Mouse (Mus musculus) induced T-regulatory cell, adult 2 months (primary cell): ENCODE results near the gene Adamtsl1.

ENCODE experiments used
- DNase-seq: peaks from one replicate; pipeline ENCODE4 v3.0.0-alpha.2; 2012; ENCODE audit warnings: low read depth

Gene Adamtsl1

DNA sequence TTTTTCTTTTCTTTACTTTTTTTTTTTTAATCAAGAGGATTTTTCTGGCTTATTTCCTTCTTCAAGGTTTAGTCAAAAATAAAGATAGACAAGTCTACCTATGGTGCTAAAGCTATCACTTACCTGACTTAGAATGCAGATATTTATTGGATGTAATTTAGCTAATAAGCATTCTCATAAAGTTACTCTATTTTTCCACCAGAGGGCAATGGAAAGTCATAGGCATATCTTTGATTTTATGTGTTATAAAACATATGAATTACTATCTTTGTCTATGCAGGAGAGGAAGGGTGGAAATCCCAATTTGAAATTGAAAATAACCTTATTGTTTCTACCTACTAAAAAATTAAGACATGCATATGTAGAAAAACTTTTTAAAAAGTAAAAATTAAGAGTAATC is 418.2 kb downstream of the Adamtsl1 start:
- DNase-seq, result no peak

DNA sequence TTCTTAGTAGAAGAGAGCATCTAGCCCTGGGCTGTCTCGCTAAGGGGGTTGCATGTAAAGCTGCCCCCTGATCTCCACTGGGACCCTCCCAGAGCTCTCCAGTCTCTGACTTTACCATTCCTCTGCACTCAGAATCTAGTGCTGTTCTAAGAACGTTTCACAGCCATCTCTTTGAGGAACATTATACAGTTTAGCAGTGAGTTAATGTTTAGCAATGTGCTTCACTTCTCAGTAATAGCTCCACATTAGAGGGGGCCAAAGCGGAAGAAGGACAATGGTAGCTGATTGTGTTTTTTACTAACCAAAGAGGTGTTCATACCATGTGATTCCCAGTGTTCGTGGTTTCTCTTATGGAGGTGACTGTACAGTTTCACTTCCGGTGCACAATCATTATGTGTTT is 425.5 kb downstream of the Adamtsl1 start:
- DNase-seq, result no peak

DNA sequence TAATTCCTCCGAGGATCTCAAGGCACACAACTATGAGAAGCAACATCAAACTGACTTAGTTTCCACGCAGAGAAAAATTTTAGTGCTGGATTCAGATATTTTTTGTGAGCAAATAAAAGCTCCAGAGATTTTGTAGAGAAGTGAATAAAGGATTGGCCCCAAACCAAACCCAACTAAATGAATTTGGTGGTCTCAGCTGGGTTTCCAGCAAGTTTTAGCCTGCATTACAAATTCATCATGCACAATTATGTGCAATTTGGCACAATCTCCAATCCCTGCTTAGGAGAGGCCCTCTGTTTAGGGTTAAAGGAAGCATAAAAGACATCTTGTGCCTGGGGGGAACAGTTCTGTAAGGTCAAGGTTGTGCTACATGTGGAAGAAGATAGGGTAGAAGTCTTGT is 427.9 kb downstream of the Adamtsl1 start:
- DNase-seq, result no peak

DNA sequence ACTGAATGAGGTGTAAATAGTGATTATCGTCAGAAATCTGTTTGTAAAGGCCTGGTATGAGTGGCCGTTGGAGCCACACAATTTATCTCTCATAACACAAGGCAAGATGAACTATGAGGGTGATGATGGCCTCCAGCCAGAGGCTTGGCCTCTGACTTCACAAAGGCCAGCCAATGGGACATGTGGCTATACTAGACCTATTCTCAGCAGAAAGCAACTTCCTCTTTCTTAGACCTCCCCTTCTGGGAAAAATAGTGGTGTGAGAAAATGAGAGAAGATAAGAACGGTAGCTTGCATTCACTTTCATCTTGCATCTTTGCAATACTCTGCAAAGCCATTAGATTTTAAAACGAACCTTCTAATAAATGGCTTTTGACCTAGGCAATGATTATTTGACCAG is 439.6 kb downstream of the Adamtsl1 start:
- DNase-seq, result no peak

DNA sequence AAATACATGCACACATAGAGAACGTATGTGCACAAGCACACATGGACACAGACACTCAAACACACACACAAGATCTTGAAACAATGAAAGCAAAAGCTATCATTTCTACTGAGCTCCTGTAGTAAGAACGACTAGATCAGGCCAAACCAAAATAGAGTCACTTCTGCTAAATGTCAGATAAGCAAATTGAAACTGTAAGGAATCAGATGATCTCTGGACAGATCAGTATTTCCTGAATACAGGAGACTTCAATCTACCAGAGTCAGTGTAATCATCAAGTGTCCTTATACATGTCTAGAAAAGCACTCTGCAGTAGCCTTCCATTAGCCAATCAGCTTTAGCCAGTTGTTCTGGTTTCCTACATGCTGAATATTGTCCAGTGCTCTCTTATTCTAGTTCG is 441.4 kb downstream of the Adamtsl1 start:
- DNase-seq, result no peak

DNA sequence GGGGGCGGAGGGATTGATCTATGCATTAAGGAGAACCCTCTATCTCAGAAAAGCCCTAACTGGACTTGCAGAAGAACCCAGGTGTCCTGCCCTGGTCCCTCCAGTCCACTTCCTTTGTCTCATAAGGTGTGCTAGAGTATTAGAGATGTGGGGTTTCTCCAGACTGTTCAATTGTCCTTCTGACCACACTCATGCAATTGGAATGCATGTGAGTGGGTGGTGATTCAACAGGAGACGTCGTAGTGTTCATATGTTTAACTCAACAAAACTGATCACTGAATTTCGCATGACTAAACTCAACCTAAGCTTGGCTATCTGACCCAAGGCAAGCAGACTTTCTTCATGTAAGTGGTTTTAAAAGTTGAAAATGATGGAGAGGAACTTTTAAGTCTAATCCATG is 443.3 kb downstream of the Adamtsl1 start:
- no peak for DNase-seq

DNA sequence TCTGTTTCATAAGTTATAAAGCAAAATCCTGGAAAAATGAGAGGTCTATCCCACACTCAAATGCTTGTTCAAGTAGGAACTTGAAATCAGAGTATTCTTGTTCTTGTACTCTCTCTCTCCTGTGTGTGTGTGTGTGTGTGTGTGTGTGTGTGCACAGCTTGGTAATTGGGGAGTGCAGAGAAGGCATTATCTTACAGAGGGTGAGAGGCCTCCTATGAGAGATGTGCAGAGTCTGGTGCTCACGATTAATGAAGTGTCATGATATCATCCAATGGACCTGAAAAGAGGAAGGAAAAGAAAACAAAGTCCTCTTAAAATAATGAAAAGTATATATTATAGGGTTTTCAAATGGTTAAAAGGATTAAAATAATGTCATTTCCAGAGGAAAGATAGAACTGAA is 443.9 kb downstream of the Adamtsl1 start:
- DNase-seq, result no peak

DNA sequence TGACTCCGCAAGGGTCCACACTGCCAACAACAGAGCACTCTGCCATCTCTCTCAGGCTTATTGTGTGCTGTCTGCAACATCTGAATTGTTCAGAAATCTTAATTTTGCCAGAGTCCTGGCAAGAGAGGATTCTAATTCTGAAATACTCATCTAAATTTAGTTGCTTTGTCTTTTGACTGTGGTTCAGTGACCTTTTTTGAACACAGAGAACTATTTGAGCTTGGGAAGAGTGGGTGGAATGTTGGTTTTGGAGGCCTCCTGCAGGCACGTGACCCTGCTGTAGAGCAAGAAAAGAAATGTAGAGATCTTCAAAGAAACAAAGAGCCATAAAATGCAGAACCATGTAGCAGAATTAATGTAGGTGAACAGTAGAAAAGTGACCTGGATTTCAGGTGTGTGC is 445.0 kb downstream of the Adamtsl1 start:
- DNase-seq, result no peak

DNA sequence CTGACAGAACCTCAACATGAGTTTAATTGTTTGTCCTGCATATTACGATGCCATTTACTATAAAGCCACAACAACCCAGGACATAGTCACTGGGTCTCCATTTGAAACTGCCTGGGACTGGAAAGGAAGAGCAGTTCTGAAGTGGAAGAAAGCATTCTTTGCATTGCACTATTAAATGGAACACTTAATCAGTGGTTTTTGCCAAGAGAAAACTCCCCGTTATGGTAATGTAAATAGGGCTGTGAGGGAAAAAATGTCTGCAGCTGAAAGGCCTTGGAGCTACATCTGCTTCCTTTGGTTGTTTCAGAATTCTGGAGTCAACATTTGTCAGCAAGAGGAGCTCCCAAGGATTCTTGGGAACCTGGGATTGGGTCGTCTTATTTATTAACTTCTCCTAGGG is 462.2 kb downstream of the Adamtsl1 start:
- DNase-seq, result no peak

DNA sequence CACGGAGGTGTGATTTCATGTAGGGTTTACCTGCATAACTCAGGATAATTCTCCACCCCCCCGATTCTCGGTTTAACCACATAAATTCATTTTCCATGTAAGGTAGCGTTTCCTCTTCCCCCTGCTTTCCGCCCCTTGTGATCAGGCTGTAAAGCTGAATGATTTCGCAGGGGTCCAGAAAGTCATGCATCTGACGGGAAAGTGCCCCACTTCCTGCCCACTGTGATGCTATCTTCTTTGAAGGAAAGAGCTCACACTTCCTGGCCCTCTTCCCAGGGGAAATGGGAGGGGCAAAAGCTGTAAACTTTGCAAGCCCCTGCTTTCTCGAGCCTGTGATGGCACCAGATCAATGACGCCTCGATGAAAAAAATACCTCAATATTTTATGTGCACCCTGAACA is 465.2 kb downstream of the Adamtsl1 start:
- DNase-seq, result no peak

DNA sequence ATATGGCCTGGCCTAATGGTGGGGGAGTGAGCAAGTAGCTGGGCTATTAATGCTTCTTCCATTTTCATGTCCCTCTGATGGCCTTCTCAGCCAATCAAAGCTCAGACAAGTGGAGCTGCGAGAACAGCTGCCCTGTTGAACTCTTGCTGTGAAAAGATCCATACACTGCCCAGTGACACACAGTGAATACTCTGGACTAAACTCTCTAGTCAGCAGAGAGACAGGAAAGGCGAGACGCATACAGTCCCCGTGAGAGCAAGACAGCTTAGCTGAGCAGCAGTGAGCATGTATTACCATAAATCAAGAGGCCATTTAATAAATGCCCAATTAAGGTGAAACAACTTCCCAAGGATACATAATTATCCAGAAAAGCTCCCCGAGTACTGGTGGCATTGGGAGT is 492.6 kb downstream of the Adamtsl1 start:
- no peak for DNase-seq

DNA sequence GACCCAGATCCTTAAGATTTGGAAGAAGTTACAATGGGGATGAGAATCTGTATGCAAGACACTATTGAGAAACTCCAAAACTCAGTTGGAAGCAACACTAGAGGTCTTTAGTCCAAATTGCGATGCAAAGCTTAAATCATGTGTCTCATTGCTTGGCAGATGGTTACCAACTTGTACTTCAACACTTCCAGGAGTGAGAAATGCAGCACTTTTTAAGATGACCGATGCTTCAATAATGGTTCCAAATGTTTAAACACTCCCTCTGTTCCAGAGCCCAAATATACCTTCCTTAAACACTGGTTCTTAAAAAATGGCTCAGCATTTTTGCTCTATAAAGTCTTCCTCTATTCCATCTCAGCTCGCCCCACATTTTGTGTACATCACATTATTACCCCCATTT is 499.7 kb downstream of the Adamtsl1 start:
- no peak for DNase-seq

DNA sequence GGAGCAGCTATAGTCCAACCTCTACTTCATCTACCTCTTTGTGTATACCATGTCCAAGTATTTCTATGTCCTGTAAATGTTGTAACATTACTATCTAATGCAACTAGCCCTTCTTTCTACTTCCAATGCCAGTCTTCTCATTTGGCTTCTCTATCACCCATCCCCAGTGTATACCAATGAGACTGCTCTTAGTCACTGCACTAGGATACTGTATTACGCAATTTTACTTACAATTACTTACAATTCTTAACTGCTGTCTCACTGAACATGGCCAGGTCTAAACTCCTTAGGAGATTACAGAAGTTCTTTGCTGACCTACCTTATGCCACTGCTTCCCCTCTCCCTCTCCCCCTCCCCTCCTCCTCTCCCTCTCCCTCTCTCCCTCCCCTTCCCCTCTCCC is 505.0 kb downstream of the Adamtsl1 start:
- no peak for DNase-seq

DNA sequence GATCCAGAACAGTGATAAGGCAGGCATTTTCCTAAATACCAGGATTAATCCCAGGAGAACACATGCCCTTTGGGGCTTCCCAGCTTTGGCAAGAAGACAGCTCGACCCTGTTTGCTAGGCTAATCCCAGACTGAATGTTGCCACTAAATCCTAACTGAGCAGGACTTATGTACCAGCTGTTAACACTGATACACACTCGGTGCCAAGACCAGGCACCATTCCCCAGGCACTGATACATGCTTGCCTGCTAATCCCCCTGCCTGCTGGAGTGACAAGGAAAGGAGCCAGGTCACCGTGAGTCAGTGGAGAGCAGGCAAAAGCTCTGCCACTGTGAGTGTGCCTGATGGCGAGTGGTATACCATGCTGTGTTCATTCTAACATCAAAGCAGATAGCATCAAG is 505.6 kb downstream of the Adamtsl1 start:
- no peak for DNase-seq

DNA sequence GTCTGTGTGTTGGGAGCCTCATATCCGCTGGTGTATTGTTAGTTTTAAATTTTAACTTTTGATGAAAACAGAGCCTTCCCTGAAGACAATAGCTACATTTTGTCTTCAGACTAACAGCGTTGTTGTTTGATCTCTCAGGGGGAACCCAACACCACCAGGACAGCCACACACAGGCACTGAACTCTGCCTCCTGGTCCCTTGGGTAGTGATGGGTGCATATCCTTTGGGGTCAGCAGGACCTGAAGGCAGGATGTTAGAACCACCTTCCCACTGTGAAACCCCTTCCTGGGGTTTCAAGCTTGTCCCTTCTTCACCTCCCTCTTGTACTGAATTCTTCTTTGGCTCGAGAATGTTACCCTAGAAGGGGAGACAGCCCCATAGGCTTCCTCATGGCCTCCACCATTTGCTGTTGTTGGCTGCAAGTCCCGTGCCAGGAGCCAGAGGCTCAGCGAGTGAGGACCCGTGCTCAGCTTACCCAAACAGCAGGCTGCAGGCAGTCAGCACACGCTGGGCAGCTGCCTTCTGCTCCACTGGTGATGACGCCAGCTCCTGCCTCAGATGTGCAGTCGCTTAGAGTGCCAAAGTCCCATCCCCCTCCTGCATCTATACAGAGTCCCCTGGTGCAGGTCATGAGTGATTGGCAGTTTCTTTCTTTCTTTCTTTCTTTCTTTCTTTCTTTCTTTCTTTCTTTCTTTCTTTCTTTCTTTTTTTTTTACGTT is 506.6 kb downstream of the Adamtsl1 start:
- DNase-seq, result no peak

DNA sequence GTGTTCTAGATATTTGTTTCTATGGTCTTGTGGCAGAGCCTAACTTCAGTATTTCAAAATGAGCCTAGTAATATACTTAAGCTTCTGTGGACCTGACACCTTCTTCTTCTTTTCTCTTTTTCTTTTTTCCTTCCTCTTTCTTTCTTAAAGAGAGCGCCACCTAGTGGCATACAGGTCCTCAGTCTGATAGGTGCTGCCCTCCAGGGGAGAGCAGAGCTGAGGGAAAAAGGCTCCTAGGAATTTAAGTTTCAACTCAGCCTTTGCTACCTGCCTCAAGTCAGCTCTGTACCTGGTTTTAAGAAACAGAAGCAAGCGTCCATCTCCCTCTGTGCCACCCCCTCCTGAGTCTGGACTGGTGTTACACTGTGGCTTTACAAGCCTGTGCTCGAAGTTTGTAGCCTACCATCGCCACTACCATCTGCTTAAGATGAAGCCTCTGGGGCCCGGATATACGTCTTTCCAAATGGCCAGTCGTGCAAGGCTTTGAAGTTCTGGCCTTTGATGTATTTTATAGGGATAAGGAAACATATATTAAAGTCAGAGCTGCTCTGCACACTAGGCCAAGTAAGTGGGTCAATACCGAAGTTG is 510.7 kb downstream of the Adamtsl1 start:
- no peak for DNase-seq

DNA sequence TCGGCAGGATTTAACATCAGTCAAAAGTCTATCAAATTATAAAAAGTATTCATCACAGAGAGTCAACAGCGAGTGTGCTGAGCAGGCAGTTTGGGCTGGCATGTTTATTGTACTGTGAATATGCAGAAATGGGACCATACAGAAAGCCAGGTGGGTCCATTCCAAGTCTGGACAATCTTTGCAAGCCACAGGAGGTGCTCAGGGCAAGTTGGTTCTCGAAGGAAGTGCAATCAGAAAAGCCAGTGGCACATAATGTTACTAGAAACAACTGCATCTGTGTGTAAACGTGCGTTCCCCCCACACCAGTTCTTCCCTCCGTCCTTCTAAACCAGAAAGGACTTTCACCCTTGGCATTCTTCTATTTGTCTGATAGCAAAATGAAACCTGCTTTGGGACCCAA is 515.5 kb downstream of the Adamtsl1 start:
- no peak for DNase-seq

DNA sequence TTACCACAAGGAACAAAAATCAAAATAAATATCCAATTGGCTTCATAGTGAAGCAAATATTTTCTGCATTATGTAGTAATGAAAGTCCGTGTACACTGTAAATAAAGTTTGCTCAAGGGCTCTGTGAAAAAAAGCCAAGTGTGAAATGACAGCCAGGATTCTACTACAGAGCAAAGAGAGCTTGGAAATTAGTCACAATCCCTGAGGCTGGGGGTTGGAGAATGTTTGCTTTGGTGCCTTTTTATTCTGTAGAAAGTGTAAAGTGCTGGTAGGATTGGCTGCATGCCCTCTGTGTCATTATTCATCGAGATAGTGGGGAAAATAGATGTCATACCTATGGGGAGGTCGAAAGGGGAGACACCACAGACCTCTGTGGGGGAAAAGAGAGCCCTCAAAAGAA is 516.2 kb downstream of the Adamtsl1 start:
- DNase-seq, result no peak

DNA sequence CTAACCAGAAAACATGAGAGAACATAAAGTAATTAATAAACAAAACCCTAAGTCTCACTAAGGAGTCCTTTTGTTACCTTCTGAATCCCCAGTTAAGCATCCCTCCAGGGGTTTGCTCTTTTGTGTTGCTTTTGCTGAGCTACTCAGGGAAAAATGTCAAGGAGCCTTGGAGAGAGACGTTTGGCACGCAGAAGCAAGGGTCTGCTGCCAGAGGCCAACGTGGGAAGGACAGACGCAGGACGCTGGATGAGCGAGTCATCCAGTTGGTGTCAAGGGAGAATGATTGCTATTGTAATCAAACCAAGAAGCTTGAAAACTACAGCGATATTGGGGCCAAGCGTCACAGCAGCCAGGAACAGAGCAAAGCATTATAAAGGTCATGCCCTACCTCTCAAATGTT is 517.1 kb downstream of the Adamtsl1 start:
- no peak for DNase-seq

DNA sequence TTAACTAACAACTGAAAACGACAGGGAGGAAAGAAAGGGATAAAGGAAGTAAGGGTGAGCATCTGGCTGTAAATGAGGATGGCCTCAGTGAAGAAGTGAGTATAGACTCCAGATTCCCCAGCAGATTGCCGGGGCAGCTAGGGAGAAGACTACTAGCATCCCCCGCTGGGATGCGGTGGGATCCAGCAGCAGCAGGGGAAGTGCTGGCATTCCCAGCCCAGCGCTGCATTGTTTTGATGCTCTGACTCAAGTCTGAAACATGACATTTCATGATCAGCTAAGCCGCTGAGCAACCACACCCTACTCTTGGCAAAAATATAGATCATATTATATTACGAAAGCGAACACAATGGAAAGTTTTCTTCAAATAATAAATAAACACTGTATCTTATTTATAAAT is 526.9 kb downstream of the Adamtsl1 start:
- DNase-seq, result no peak

DNA sequence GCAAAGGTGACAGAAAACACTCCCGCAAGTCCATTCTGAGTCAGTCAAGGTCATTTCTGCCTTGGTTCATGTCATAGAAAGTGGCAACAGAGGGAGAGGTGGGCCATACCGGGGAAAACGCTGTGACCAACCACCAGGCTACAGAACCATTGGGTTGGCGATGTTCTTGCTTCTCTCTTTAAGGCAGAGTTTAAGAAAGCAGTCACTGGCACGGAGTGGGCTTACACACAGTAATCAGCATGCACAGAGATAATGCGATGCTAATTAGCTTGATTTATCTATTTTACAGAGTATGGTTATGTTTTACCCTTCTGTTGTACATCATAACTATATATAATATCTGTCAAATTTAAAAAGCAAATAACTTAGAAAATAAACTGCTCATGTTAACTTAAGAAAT is 531.5 kb downstream of the Adamtsl1 start:
- no peak for DNase-seq

DNA sequence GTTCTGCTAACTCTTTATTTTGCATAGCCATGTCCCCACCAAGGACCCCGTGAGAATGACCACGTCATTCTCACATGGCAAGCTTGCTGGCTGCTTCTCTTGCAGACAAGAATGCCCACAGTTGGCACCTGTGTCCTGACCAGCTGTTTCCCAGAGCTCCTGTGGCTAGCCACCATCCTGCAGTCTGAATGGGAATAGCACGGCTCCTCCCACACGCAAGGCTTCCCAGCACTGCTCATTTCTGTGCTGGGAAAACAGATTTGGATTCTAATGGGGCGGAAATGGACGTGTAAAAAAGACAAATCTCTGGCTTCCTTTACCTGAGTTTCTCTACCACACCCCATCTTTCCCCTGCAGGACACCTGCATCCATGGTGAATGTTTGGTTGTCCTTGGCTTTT is 531.9 kb downstream of the Adamtsl1 start:
- no peak for DNase-seq

DNA sequence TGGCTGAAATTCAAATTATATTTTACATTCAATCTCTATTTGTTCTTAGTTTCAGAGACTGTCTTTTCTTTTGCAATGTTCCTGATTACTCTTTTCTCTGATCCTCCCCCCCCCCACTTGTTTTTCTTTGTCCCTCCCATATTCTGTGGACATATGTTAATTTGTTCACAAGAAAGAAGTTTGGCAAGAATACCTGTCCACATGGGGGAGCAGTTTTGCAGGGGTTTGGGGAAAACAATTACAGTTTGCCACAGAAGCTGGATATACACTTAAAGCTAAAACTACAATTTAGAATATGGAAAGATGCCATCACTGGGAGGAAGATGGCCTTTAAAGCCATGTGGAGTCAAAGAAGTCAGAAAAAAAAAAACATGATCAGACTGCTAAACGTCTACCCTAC is 532.9 kb downstream of the Adamtsl1 start:
- DNase-seq, result no peak

DNA sequence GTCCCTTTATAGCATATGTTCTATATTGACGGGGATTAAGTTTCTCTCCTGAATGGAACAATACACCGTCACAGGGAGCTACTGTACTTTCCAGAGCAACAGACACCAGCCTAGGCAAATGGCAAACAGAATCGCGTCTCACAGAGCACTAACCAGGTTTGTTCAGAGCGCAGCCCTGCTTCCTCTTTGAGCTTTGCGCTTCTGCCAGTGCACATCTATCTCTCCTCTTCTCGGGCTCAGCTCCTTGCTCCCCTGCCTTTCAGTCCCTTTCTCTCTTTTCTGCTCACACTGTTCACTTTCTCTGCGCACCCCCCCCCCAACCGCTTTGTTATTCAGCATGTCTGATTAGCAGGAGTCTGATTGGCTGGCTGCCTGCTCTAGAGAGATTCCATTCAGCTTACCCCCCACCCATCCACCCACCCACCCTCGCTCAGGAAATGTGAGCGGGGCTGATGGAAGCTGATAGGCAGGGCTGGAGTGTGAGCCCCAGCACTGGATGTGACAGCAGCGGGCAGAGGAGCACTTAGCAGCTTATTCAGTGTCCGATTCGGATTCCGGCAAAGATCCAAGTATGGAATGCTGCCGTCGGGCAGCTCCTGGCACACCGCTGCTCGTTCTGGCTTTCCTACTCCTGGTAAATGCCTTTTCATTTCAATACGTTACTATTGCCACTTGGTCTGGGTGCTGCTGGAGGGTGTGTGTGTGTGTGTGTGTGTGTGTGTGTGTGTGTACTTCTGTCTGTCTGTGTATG is 539.7 kb downstream of the Adamtsl1 start:
- DNase-seq, result no peak
